ENCODE assay signal across 29 mouse cellular contexts in the genomic region with DNA sequence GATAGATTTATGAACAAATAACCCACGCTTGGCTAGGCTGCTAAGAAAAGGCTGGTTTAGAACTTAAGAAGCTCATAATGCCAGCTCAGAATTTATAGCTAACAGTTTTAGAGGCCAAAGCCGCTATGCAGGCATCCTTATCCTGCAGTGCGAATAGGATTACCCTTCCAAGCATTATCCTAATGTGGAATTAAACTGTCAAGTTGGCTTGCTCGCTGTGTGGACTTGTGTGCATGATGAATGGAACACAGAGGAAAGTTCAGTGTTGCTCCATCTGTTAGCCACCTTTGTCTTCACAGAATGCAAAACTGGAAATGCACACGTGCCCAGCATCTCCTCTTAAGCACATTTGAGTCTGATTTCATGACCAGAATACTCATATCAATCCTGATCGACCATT.
DNase-seq lines count a peak whose midpoint lies in the region; ATAC-seq lines count a peak whose summit lies in the region.
"Had no signal": no experiment of that assay in that cellular context is flagged by ENCODE, and none has a peak within 500 bp of the region (broad histone marks: within the 10 kb centered on the region; RNA-seq: fewer than 3 reads in every experiment).

No protein-coding gene starts in this region.

- no peak overlapping the region for H3K4me2 ChIP-seq in hindbrain, embryonic 12.5 days (replicated peaks)
- H3K4me2 ChIP-seq in hindbrain, embryonic 11.5 days (replicated peaks; ENCODE audit: low read depth, low read length) = no peak overlapping the region
- H3K4me2 ChIP-seq in neural tube, embryonic 12.5 days (replicated peaks) = no peak overlapping the region
- H3K4me2 ChIP-seq: embryonic facial prominence, embryonic 15.5 days; heart, embryonic 12.5 days; limb, embryonic 15.5 days; lung, embryonic 14.5 days; stomach, embryonic 15.5 days had no signal

- no peaks in the 10 kb centered on the region for H3K36me3 ChIP-seq in hindbrain, embryonic 12.5 days
- H3K36me3 ChIP-seq in hindbrain, embryonic 11.5 days (ENCODE audit: control insufficient read depth, insufficient read depth, low read length) = no peaks in the 10 kb centered on the region
- H3K36me3 ChIP-seq in neural tube, embryonic 12.5 days = no peaks in the 10 kb centered on the region
- H3K36me3 ChIP-seq: embryonic facial prominence, embryonic 15.5 days; G1E; heart, embryonic 12.5 days; hindbrain, embryonic 10.5 days; limb, embryonic 15.5 days; stomach, embryonic 15.5 days had no signal

- no peaks in the 10 kb centered on the region for H3K9me3 ChIP-seq in hindbrain, embryonic 12.5 days (replicated peaks)
- H3K9me3 ChIP-seq in hindbrain, embryonic 11.5 days (ENCODE audit: control insufficient read depth, low read length) = no peaks in the 10 kb centered on the region
- H3K9me3 ChIP-seq in neural tube, embryonic 12.5 days = no peaks in the 10 kb centered on the region
- H3K9me3 ChIP-seq: embryonic facial prominence, embryonic 15.5 days; G1E; heart, embryonic 12.5 days; hindbrain, embryonic 10.5 days; limb, embryonic 15.5 days; stomach, embryonic 15.5 days had no signal

- peak; percentile 35; the same call in 1 of the 2 replicates for ATAC-seq in hindbrain, embryonic 12.5 days (ENCODE audit: low FRiP score)
- ATAC-seq in hindbrain, embryonic 11.5 days (ENCODE audit: low FRiP score) = no peak
- peak; percentile 72; the same call in 1 of the 2 replicates for ATAC-seq in neural tube, embryonic 12.5 days (ENCODE audit: low FRiP score, low read depth)
- ATAC-seq: inflammation-experienced regulatory T-cells, adult 6 months; Patski had no signal

- no peak for DNase-seq in hindbrain, embryonic 11.5 days (ENCODE audit: low spot score)
- no peak for DNase-seq in neural tube, embryonic 10.5 days (ENCODE audit: extremely low spot score, low spot score)
- peak; percentile 71 for DNase-seq in mesoderm, embryonic 11.5 days (ENCODE audit: low read depth, low spot score)
- DNase-seq in frontal cortex, adult 2 months (ENCODE audit: extremely low spot score in 1 of 2, low spot score in 1 of 2) = no peak
- DNase-seq in gastrocnemius, postnatal 25 days = no peak
- DNase-seq: adrenal gland, postnatal 36 days; B cell, adult 2 months; cerebellum, adult 11 months; cerebellum, postnatal 10 days; heart, adult 18-20 months; heart, postnatal 10 days; kidney, adult 2 months; kidney, postnatal 10 days; left cerebral cortex, postnatal 4 days; lung, embryonic 14.5 days; thymus, postnatal 36 days had no signal

- 55% methylated on average over 6 of the region's 6 CpGs for WGBS in hindbrain, embryonic 12.5 days
- WGBS in hindbrain, embryonic 11.5 days = 57% methylated on average over 6 of the region's 6 CpGs
- 17% methylated on average over 6 of the region's 6 CpGs for WGBS in neural tube, embryonic 12.5 days

- no peak overlapping the region for H3K9ac ChIP-seq in hindbrain, embryonic 12.5 days
- no peak overlapping the region for H3K9ac ChIP-seq in hindbrain, embryonic 11.5 days (ENCODE audit: low read depth, low read length)
- H3K9ac ChIP-seq in neural tube, embryonic 12.5 days = no peak overlapping the region
- H3K9ac ChIP-seq: embryonic facial prominence, embryonic 15.5 days; heart, embryonic 12.5 days; limb, embryonic 15.5 days; liver, embryonic 14.5 days; lung, embryonic 14.5 days; stomach, embryonic 15.5 days had no signal

- no peak overlapping the region for H3K27ac ChIP-seq in hindbrain, embryonic 12.5 days
- H3K27ac ChIP-seq in hindbrain, embryonic 11.5 days (ENCODE audit: low read depth, low read length) = no peak overlapping the region
- no peak overlapping the region for H3K27ac ChIP-seq in neural tube, embryonic 12.5 days
- H3K27ac ChIP-seq: embryonic facial prominence, embryonic 15.5 days; hindbrain, embryonic 10.5 days; left cerebral cortex, adult 2 months; limb, embryonic 15.5 days; liver, embryonic 14.5 days; stomach, embryonic 15.5 days had no signal

- H3K4me3 ChIP-seq in hindbrain, embryonic 12.5 days = no peak overlapping the region
- H3K4me3 ChIP-seq in hindbrain, embryonic 11.5 days (ENCODE audit: low read depth, low read length) = no peak overlapping the region
- H3K4me3 ChIP-seq in neural tube, embryonic 12.5 days = no peak overlapping the region
- H3K4me3 ChIP-seq: embryonic facial prominence, embryonic 15.5 days; heart, embryonic 12.5 days; hindbrain, embryonic 10.5 days; left cerebral cortex, adult 2 months; limb, embryonic 15.5 days; stomach, embryonic 15.5 days had no signal

- no peaks in the 10 kb centered on the region for H3K27me3 ChIP-seq in hindbrain, embryonic 12.5 days
- H3K27me3 ChIP-seq in hindbrain, embryonic 11.5 days (ENCODE audit: control insufficient read depth, insufficient read depth, low read length) = no peaks in the 10 kb centered on the region
- no peaks in the 10 kb centered on the region for H3K27me3 ChIP-seq in neural tube, embryonic 12.5 days (replicated peaks)
- H3K27me3 ChIP-seq: CH12.LX; embryonic facial prominence, embryonic 15.5 days; heart, embryonic 12.5 days; limb, embryonic 15.5 days; Patski; stomach, embryonic 15.5 days had no signal

- no peaks in the 10 kb centered on the region for H3K4me1 ChIP-seq in hindbrain, embryonic 12.5 days
- H3K4me1 ChIP-seq in hindbrain, embryonic 11.5 days (replicated peaks; ENCODE audit: control insufficient read depth, insufficient read depth, low read length) = no peaks in the 10 kb centered on the region
- H3K4me1 ChIP-seq in neural tube, embryonic 12.5 days = no peaks in the 10 kb centered on the region
- H3K4me1 ChIP-seq: embryonic facial prominence, embryonic 15.5 days; heart, embryonic 12.5 days; hindbrain, embryonic 10.5 days; limb, embryonic 15.5 days; stomach, embryonic 15.5 days had no signal
